Mouse (Mus musculus) liver, adult 2 months (tissue): ENCODE data around the gene Prss41. TPM values are rescaled to one million over a fixed set of nuclear protein-coding genes. Genes with fewer than 3 reads are reported as not detected.

Experiments
- DNase-seq: peaks from one replicate; pipeline ENCODE4 v3.0.0-alpha.2; 2011; ENCODE audit warnings: low read depth, low spot score; ENCODE audit errors: extremely low read depth
- H3K27ac ChIP-seq: fragments of 200-500 bp; replicated peaks from 2 replicates; pipeline ENCODE4 v1.5.1; 2012; ENCODE audit warnings: low read depth, mild to moderate bottlenecking, control low read depth, inconsistent platforms, low read length; ENCODE audit not compliant: insufficient read depth
- H3K27me3 ChIP-seq: fragments of 200-500 bp; 2 replicates; pipeline ENCODE4 v1.6.1; 2012; ENCODE audit warnings: mild to moderate bottlenecking, moderate library complexity, low read length, inconsistent platforms; ENCODE audit not compliant: control insufficient read depth, insufficient read depth
- H3K36me3 ChIP-seq: fragments of 200-500 bp; 2 replicates; pipeline ENCODE4 v1.6.1; 2012; ENCODE audit warnings: low read length, inconsistent platforms; ENCODE audit not compliant: control insufficient read depth, insufficient read depth
- H3K4me1 ChIP-seq: fragments of 200-500 bp; 2 replicates; pipeline ENCODE4 v1.6.1; 2011; ENCODE audit warnings: low read length; ENCODE audit not compliant: control insufficient read depth, insufficient read depth
- H3K4me3 ChIP-seq: fragments of 200-500 bp; 2 replicates; pipeline ENCODE4 v1.5.1; 2011; ENCODE audit warnings: low read depth, mild to moderate bottlenecking, control low read depth, low read length, moderate library complexity; ENCODE audit not compliant: insufficient read depth
- H3K79me2 ChIP-seq: fragments of 200-500 bp; 2 replicates; pipeline ENCODE4 v1.6.1; 2012; ENCODE audit warnings: inconsistent platforms, mild to moderate bottlenecking, low read length, moderate library complexity; ENCODE audit not compliant: control insufficient read depth, insufficient read depth
- H3K9ac ChIP-seq: fragments of 200-500 bp; 2 replicates; pipeline ENCODE4 v1.6.1; 2012; ENCODE audit warnings: low read depth, mild to moderate bottlenecking, control low read depth, inconsistent platforms, low read length
- CTCF ChIP-seq: fragments of 200-500 bp; IDR thresholded peaks from 2 replicates; pipeline ENCODE4 v1.5.1; 2011; ENCODE audit warnings: low read depth, low read length, control low read depth
- POLR2A ChIP-seq: fragments of 200-500 bp; IDR thresholded peaks from 2 replicates; pipeline ENCODE4 v1.6.1; 2011; ENCODE audit warnings: low read length, control low read depth; ENCODE audit not compliant: insufficient read depth; ENCODE audit errors: extremely low read depth
- WGBS: fragments of 180-500 bp; shearing (Covaris S2); methylation state at CpG from one replicate; pipeline ENCODE4 v1.1.7; 2018; 5-methylcytosine and 5-hydroxymethylcytosine counted together
- polyA plus RNA-seq: library from polyadenylated mRNA; depleted of rRNA; stranded (reverse); fragments of >200 nt; gene quantifications from 2 replicates; pipeline ENCODE4 v1.2.3, GENCODE M21; 2012
- total RNA-seq: library from RNA; depleted of rRNA; stranded (reverse); fragments of >200 nt; gene quantifications from 2 replicates; pipeline ENCODE4 v1.2.3, GENCODE M21; 2014

The Prss41 gene
- total and polyA plus RNA-seq, 2 experiments = 0.05 TPM; not detected in 1

- WGBS = under 1% methylated on average over 60 of the region's 60 CpGs
- TF ChIP-seq POLR2A (peak; percentile 90), CTCF (no peak)
Observed at GRCm38 (mm10) chr17:23802746-23803365, 41.1 kb downstream of the Prss41 start.

GRCm38 (mm10) chr17:23801627-23802026 is 42.3 kb downstream of the Prss41 start:
- no peak for TF ChIP-seq POLR2A
- TF ChIP-seq CTCF = no peak

More at GRCm38 (mm10) chr17:23802746-23803365, 41.1 kb downstream of the Prss41 start:
- Histone ChIP-seq H3K9ac (peak overlapping the region; percentile 93), H3K27ac (peak overlapping the region; percentile 91), H3K4me1 (peaks cover 11% of the 10 kb centered on the region; the same call in 1 of the 2 replicates), H3K79me2 (peaks cover 26% of the 10 kb centered on the region), H3K36me3 (peaks cover 7% of the 10 kb centered on the region), H3K4me3 (peak overlapping the region; percentile 99), H3K27me3 (no peaks in the 10 kb centered on the region)
- peak; percentile 98 for DNase-seq

GRCm38 (mm10) chr17:23797316-23797715 is 46.7 kb downstream of the Prss41 start:
- no peak for TF ChIP-seq CTCF
- no peak for TF ChIP-seq POLR2A
- 75% methylated on average over 7 of the region's 7 CpGs for WGBS
- H3K27ac ChIP-seq = no peak overlapping the region
- no peaks in the 10 kb centered on the region for H3K36me3 ChIP-seq
- no peak for DNase-seq
- no peak overlapping the region for H3K9ac ChIP-seq
- H3K4me3 ChIP-seq = no peak overlapping the region
- no peaks in the 10 kb centered on the region for H3K4me1 ChIP-seq
- H3K79me2 ChIP-seq = no peaks in the 10 kb centered on the region
- H3K27me3 ChIP-seq = no peaks in the 10 kb centered on the region

More at GRCm38 (mm10) chr17:23801627-23802026, 42.3 kb downstream of the Prss41 start:
- WGBS = 94% methylated on average over 10 of the region's 10 CpGs
- Histone ChIP-seq H3K9ac (no peak overlapping the region), H3K27ac (no peak overlapping the region), H3K27me3 (no peaks in the 10 kb centered on the region), H3K79me2 (peaks cover 15% of the 10 kb centered on the region), H3K4me3 (no peak overlapping the region), H3K4me1 (peaks cover 11% of the 10 kb centered on the region; the same call in 1 of the 2 replicates), H3K36me3 (no peaks in the 10 kb centered on the region)
- no peak for DNase-seq

GRCm38 (mm10) chr17:23795323-23795722 is 48.6 kb downstream of the Prss41 start:
- Histone ChIP-seq H3K27ac (no peak overlapping the region), H3K79me2 (no peaks in the 10 kb centered on the region), H3K36me3 (no peaks in the 10 kb centered on the region), H3K9ac (no peak overlapping the region), H3K4me1 (peaks cover 4% of the 10 kb centered on the region; the same call in 1 of the 2 replicates), H3K4me3 (no peak overlapping the region), H3K27me3 (no peaks in the 10 kb centered on the region)
- TF ChIP-seq CTCF = no peak
- TF ChIP-seq POLR2A = no peak
- DNase-seq = no peak
- 96% methylated on average over 8 of the region's 8 CpGs for WGBS

GRCm38 (mm10) chr17:23791079-23791357 is 53.0 kb downstream of the Prss41 start:
- no peak for TF ChIP-seq POLR2A
- H3K27ac ChIP-seq = peak overlapping the region; percentile 70; the same call in 1 of the 2 replicates
- no peaks in the 10 kb centered on the region for H3K36me3 ChIP-seq
- 33% methylated on average over 2 of the region's 2 CpGs for WGBS
- peak; percentile 37 for DNase-seq
- peaks cover 11% of the 10 kb centered on the region for H3K4me1 ChIP-seq
- no peaks in the 10 kb centered on the region for H3K27me3 ChIP-seq
- H3K4me3 ChIP-seq = peak overlapping the region; percentile 77
- peak overlapping the region; percentile 87 for H3K9ac ChIP-seq
- no peaks in the 10 kb centered on the region for H3K79me2 ChIP-seq
